Mouse (Mus musculus) left cerebral cortex, postnatal 14 days (tissue): ENCODE measurements at regions not wholly inside any gene's neighbourhood (a gene's known extent, or its start where the extent isn't known, plus 50 kb on each side); places are given as distances from the start of the nearest gene placed in this dataset.
A peak's percentile ranks its signal among the peaks of the same experiment; 100 is the strongest.
"Not testable (repeated sequence)": the region's sequence is repeated elsewhere in the genome, so short reads cannot be mapped to it uniquely, and the experiment has no call there.

Experiments used
- DNase-seq, 2 experiments: peaks; one replicate each; pipeline ENCODE4 v3.0.0; 2021 to 2022; ENCODE audit warnings: low spot score in 2 of 2, mixed read lengths in 1 of 2
- intact Hi-C: fragments of 180-260 bp; cut with DNase I; formaldehyde crosslinking; loops from one replicate; pipeline ENCODE4 v1.15.1; 2025

GRCm38 (mm10) chr12:17852138-17852537, 161.5 kb downstream of the Hpcal1 start:
- intact Hi-C loops: not testable (repeated sequence)
- peak; percentile 76 to 84 for DNase-seq

- DNase-seq, intact Hi-C loops: not testable (repeated sequence)
These were observed 181.8 kb downstream of the Hpcal1 start for GRCm38 (mm10) chr12:17872491-17872890.

- DNase-seq: peak; percentile 88 to 89
- intact Hi-C loops: no loop called here
These were observed 190.9 kb downstream of the Hpcal1 start for GRCm38 (mm10) chr12:17881371-17882116.

GRCm38 (mm10) chr12:17882117-17883116, 191.8 kb downstream of the Hpcal1 start:
- peak in 1 of 2 experiments; percentile 3 for DNase-seq
- intact Hi-C loops: not testable (repeated sequence)

- DNase-seq, intact Hi-C loops: not testable (repeated sequence)
These were observed 201.1 kb downstream of the Hpcal1 start for GRCm38 (mm10) chr12:17891663-17892310.

- DNase-seq, intact Hi-C loops: not testable (repeated sequence)
These were observed 222.4 kb downstream of the Hpcal1 start for GRCm38 (mm10) chr12:17913058-17913457.
